Mouse (Mus musculus): ENCODE data around the gene B3gntl1. TPM values are rescaled to one million over a fixed set of nuclear protein-coding genes. Genes with fewer than 3 reads are reported as not detected.

The B3gntl1 gene
- 6.0 TPM in 2 replicates for polyA plus RNA-seq (2015; fragmentation: Nextera tagmentation; extraction: Ambion mirVana)

DNA sequence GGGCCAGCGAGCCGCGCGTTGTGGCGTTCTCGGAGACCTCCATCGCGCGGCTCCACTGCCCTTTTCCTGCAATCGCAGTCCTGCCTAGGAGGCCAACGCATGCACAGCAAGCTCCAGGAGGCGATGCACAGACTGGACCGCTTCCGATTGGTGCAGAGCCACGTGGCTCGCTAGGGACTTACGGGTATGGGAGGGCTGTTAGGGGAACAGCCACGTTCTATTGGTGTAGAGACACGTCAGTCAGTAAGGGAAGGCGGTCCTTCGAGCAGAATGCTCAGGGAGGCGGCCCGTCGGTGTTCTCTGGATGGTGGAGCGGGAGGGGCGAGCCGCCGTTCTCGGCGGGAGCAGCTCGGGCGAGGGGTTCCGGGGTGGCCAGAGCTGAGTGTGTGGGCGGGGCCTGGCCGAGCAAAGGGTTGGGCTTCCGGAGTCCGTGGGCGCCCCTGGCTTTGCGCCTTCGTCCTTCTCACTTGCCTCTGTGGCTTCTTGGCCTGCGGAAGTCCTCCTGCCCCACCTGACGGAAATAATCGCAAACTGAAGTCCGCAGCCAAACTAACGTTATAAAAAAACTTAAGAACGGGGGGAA lies at the start of gene B3gntl1:
Gene B3gntl1, minus strand, starts transcription at position 164 of the 583 bp plus-strand sequence.
- Histone ChIP-seq H3K4me1 (ENCODE audit: control insufficient read depth, insufficient read depth, low read length) (peaks cover 8% of the 10 kb centered on the region), H3K9me3 (replicated peaks; ENCODE audit: control insufficient read depth, low read length) (peaks cover 5% of the 10 kb centered on the region; the same call in 1 of the 2 replicates), H3K4me3 (ENCODE audit: low read length) (peak within 1 kb of the TSS; percentile 64), H3K4me2 (ENCODE audit: low read depth, low read length) (peak within 1 kb of the TSS; percentile 70), H3K9ac (ENCODE audit: low read length) (peak within 1 kb of the TSS; percentile 75), H3K27me3 (ENCODE audit: control insufficient read depth, insufficient read depth, low read length) (no peaks in the 10 kb centered on the region), H3K36me3 (ENCODE audit: control insufficient read depth, insufficient read depth) (peaks cover 6% of the 10 kb centered on the region), H3K27ac (ENCODE audit: low read length) (peak within 1 kb of the TSS; percentile 91)
- ATAC-seq (replicated peaks; ENCODE audit: extremely low read depth, insufficient read depth, low FRiP score) = peak; percentile 100
- under 1% methylated on average over 46 of the region's 46 CpGs for WGBS

DNA sequence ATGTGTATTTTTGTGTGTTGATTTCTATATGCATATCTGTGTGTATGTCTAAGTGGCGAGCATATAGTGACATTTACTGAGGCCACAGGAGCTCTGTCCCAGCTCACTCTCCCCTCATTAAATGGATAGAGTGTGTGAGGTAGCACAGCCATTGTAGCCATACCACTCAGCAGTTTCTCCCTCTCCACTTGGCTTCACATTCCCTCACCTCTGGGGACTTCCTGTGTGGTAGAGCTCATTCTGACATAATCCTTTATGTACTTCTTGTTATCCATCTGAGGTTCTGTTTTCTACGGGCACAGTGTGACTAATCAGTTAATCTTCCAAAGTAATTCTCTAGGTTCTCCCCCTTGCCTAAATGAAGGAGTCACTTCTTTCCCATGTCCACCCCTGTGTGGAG lies 49.5 kb upstream of the B3gntl1 start:
- 72% methylated on average over 2 of the region's 2 CpGs for WGBS
- H3K36me3 ChIP-seq (ENCODE audit: control insufficient read depth, insufficient read depth) = 0 out of 2 replicates have a peak, but pooled peaks cover 2% of the 10 kb centered on the region
- H3K9me3 ChIP-seq (replicated peaks; ENCODE audit: control insufficient read depth, low read length) = no peaks in the 10 kb centered on the region
- H3K27me3 ChIP-seq (ENCODE audit: control insufficient read depth, insufficient read depth, low read length) = no peaks in the 10 kb centered on the region
- no peak overlapping the region for H3K27ac ChIP-seq (ENCODE audit: low read length)
- H3K4me3 ChIP-seq (ENCODE audit: low read length) = no peak overlapping the region
- no peak overlapping the region for H3K4me2 ChIP-seq (ENCODE audit: low read depth, low read length)
- no peak for ATAC-seq (replicated peaks; ENCODE audit: extremely low read depth, insufficient read depth, low FRiP score)
- no peak overlapping the region for H3K9ac ChIP-seq (ENCODE audit: low read length)
- no peaks in the 10 kb centered on the region for H3K4me1 ChIP-seq (ENCODE audit: control insufficient read depth, insufficient read depth, low read length)

DNA sequence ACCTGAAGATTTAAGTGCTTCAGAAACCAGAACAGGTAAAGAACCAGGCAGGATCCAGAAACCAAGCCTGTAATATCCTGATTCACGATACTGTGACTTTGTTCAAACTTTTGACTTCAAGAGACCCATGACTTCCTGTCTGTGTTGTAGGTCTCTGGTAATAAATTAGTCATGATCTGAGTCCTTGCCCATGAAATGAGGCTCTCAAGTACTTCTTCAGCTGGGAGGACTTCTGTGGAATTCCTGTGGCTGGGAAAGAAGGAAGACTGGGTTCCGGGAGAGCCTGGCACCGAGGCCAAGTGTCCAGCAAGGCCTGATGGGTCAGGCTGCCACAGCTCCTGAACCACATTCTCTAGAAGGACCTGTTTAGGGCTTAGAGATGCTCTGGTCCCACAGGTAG lies 47.8 kb upstream of the B3gntl1 start:
- no peaks in the 10 kb centered on the region for H3K9me3 ChIP-seq (replicated peaks; ENCODE audit: control insufficient read depth, low read length)
- no peak for ATAC-seq (replicated peaks; ENCODE audit: extremely low read depth, insufficient read depth, low FRiP score)
- H3K27ac ChIP-seq (ENCODE audit: low read length) = no peak overlapping the region
- H3K36me3 ChIP-seq (ENCODE audit: control insufficient read depth, insufficient read depth) = peaks cover 14% of the 10 kb centered on the region
- H3K27me3 ChIP-seq (ENCODE audit: control insufficient read depth, insufficient read depth, low read length) = no peaks in the 10 kb centered on the region
- no peaks in the 10 kb centered on the region for H3K4me1 ChIP-seq (ENCODE audit: control insufficient read depth, insufficient read depth, low read length)
- WGBS = 70% methylated on average over 3 of the region's 3 CpGs
- H3K4me3 ChIP-seq (ENCODE audit: low read length) = no peak overlapping the region
- no peak overlapping the region for H3K4me2 ChIP-seq (ENCODE audit: low read depth, low read length)
- no peak overlapping the region for H3K9ac ChIP-seq (ENCODE audit: low read length)

DNA sequence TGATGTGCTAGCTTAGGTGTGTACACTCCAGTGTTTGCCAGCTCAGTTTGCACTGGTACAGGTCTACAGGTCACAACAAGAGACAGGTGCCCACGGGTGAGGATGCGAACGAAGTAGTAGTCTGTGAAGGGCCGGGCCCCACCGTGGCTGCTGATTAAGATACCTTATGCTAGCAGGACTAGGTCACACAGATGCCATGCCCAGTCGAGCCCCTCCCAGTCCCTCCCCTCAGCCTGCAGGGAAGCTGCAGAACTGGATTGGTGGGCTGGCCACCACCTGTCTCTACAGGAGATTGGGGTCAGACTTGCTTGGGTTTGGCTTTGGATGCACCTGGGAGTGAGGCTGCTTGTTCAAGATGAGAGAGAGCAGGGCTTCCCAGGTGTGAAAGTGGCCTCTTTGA lies 44.8 kb upstream of the B3gntl1 start:
- WGBS = 60% methylated on average over 6 of the region's 6 CpGs
- Histone ChIP-seq H3K27me3 (ENCODE audit: control insufficient read depth, insufficient read depth, low read length) (no peaks in the 10 kb centered on the region), H3K36me3 (ENCODE audit: control insufficient read depth, insufficient read depth) (peaks cover 23% of the 10 kb centered on the region), H3K4me1 (ENCODE audit: control insufficient read depth, insufficient read depth, low read length) (no peaks in the 10 kb centered on the region), H3K4me3 (ENCODE audit: low read length) (no peak overlapping the region), H3K9ac (ENCODE audit: low read length) (no peak overlapping the region), H3K4me2 (ENCODE audit: low read depth, low read length) (no peak overlapping the region), H3K27ac (ENCODE audit: low read length) (no peak overlapping the region), H3K9me3 (replicated peaks; ENCODE audit: control insufficient read depth, low read length) (no peaks in the 10 kb centered on the region)
- ATAC-seq (replicated peaks; ENCODE audit: extremely low read depth, insufficient read depth, low FRiP score) = no peak

DNA sequence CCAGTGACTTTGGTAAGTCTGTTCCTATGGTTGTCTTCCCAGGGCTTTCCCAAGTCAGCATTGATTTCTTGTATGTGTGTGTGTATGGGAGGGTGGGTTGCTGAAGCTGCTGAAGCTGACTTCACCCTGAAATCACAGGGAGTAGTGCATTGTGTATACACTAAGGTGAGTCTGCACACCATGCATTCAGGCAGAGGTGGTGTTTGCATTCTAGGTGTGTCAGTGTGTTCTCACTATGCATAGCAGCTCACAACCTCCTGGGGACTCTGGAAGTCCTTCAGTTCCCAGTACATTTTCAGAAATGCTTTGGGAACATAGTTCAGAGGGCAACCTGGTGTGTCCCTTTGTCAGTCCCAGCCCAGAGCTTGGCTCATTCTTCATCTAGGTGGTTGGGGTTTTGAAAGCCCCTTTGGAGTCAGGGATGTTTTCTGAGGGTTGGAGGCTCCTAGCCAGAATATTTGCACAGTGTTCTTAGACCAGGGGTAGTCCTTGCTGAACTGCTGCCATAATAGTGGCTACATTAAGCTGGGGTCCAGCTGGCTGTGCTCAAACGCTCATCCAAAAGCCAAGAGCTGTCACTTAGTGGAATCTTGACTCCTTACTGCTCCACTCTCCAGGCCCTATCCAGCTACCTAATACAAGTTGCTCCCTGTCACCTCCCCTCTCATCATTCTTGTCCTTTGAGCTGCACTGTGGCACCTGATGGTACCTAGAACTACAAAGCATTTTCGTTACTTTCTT lies 42.0 kb upstream of the B3gntl1 start:
- 76% methylated on average over 2 of the region's 2 CpGs for WGBS
- Histone ChIP-seq H3K4me3 (ENCODE audit: low read length) (no peak overlapping the region), H3K27me3 (ENCODE audit: control insufficient read depth, insufficient read depth, low read length) (no peaks in the 10 kb centered on the region), H3K4me2 (ENCODE audit: low read depth, low read length) (no peak overlapping the region), H3K4me1 (ENCODE audit: control insufficient read depth, insufficient read depth, low read length) (no peaks in the 10 kb centered on the region), H3K27ac (ENCODE audit: low read length) (no peak overlapping the region), H3K9ac (ENCODE audit: low read length) (no peak overlapping the region), H3K9me3 (replicated peaks; ENCODE audit: control insufficient read depth, low read length) (no peaks in the 10 kb centered on the region), H3K36me3 (ENCODE audit: control insufficient read depth, insufficient read depth) (peaks cover 23% of the 10 kb centered on the region)
- ATAC-seq (replicated peaks; ENCODE audit: extremely low read depth, insufficient read depth, low FRiP score) = no peak

DNA sequence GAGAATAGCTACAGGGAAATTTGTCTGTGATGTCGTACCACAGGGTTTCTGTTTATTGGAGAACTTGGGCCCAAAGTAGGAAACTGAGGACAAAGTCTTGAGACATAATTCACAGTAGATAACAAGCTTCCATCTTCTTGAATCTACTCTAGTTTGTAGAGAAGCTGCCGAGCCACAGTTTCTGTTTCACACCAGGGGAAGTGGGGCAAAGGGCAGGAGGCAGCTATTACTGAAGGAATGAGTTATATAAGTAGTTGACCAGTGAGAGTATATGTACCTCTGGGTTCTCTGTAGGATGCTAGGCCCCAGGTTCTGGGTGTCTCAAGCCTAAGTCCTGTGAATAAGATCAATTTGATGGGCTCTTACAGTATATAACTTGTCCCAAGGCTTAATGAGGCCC lies 40.6 kb upstream of the B3gntl1 start:
- no peak overlapping the region for H3K4me3 ChIP-seq (ENCODE audit: low read length)
- no peaks in the 10 kb centered on the region for H3K9me3 ChIP-seq (replicated peaks; ENCODE audit: control insufficient read depth, low read length)
- no peak overlapping the region for H3K4me2 ChIP-seq (ENCODE audit: low read depth, low read length)
- H3K4me1 ChIP-seq (ENCODE audit: control insufficient read depth, insufficient read depth, low read length) = no peaks in the 10 kb centered on the region
- no peak overlapping the region for H3K9ac ChIP-seq (ENCODE audit: low read length)
- no peak for ATAC-seq (replicated peaks; ENCODE audit: extremely low read depth, insufficient read depth, low FRiP score)
- no peak overlapping the region for H3K27ac ChIP-seq (ENCODE audit: low read length)
- H3K36me3 ChIP-seq (ENCODE audit: control insufficient read depth, insufficient read depth) = peaks cover 23% of the 10 kb centered on the region
- WGBS = 84% methylated on average over 2 of the region's 2 CpGs
- H3K27me3 ChIP-seq (ENCODE audit: control insufficient read depth, insufficient read depth, low read length) = no peaks in the 10 kb centered on the region

DNA sequence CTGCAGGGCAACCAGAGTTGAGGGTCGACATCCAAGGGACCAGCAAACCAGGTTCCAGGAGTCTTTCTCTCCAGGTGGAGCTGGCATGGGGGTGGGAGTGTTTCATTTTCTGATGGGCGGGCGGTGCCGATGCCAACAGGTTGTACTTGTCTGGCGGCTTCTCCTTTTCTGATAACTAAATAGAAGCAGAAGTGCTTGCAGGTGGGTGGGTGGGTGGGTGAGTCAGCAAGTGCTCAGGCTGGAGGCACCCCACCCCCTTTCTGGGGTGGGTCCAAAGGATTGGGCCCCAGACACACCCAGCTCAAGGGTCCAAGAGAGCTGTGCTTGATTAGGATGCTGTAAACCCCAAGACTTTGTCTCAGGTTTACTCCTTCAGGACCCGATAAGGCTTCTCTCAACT lies 40.0 kb upstream of the B3gntl1 start:
- Histone ChIP-seq H3K36me3 (ENCODE audit: control insufficient read depth, insufficient read depth) (peaks cover 21% of the 10 kb centered on the region), H3K27ac (ENCODE audit: low read length) (no peak overlapping the region), H3K9me3 (replicated peaks; ENCODE audit: control insufficient read depth, low read length) (no peaks in the 10 kb centered on the region), H3K27me3 (ENCODE audit: control insufficient read depth, insufficient read depth, low read length) (no peaks in the 10 kb centered on the region), H3K9ac (ENCODE audit: low read length) (no peak overlapping the region), H3K4me3 (ENCODE audit: low read length) (no peak overlapping the region), H3K4me2 (ENCODE audit: low read depth, low read length) (no peak overlapping the region), H3K4me1 (ENCODE audit: control insufficient read depth, insufficient read depth, low read length) (no peaks in the 10 kb centered on the region)
- 87% methylated on average over 6 of the region's 6 CpGs for WGBS
- no peak for ATAC-seq (replicated peaks; ENCODE audit: extremely low read depth, insufficient read depth, low FRiP score)

DNA sequence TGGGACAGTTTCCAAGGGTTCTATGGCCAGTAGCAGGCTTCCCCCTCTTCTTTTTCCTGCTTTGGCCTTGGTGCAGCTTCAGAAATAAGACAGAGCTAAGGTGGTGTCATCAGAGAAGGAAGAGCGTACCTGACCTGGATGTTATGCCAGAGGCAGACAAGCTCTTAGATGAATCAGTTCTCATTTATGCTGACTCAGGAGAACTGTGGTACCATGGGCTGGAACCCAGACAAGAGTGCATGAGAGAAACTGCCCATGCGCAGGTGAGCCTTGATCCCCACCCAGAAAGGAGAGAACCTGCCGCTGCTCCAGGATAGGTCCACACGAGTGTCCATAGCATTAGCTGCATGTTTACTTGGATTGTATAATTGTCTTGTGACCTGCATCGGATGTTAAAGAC lies 37.3 kb upstream of the B3gntl1 start:
- ATAC-seq (replicated peaks; ENCODE audit: extremely low read depth, insufficient read depth, low FRiP score) = no peak
- Histone ChIP-seq H3K4me1 (ENCODE audit: control insufficient read depth, insufficient read depth, low read length) (0 out of 2 replicates have a peak, but pooled peaks cover 6% of the 10 kb centered on the region), H3K27ac (ENCODE audit: low read length) (no peak overlapping the region), H3K9ac (ENCODE audit: low read length) (no peak overlapping the region), H3K4me2 (ENCODE audit: low read depth, low read length) (no peak overlapping the region), H3K4me3 (ENCODE audit: low read length) (no peak overlapping the region), H3K36me3 (ENCODE audit: control insufficient read depth, insufficient read depth) (0 out of 2 replicates have a peak, but pooled peaks cover 5% of the 10 kb centered on the region), H3K9me3 (replicated peaks; ENCODE audit: control insufficient read depth, low read length) (no peaks in the 10 kb centered on the region), H3K27me3 (ENCODE audit: control insufficient read depth, insufficient read depth, low read length) (no peaks in the 10 kb centered on the region)
- WGBS = 95% methylated on average over 5 of the region's 5 CpGs

DNA sequence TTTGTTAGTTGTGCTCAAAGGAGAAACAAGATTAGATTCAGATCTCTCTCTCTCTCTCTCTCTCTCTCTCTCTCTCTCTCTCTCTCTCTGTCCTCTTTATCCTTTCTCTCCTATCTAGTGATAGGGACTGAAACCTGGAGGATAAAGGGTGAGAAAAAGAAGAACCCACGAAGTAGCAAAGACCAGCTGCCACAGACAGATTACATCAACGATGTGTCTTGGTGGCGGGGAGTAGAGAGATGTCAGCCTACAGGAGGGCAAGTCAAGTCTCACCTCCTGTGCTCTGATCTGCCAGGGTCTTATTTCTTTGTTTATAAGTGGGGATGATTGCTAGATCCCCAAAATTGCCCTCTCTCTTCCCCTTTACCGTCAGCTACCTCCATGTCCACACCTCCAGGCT lies 36.3 kb upstream of the B3gntl1 start:
- no peaks in the 10 kb centered on the region for H3K9me3 ChIP-seq (replicated peaks; ENCODE audit: control insufficient read depth, low read length)
- H3K9ac ChIP-seq (ENCODE audit: low read length) = no peak overlapping the region
- no peak overlapping the region for H3K27ac ChIP-seq (ENCODE audit: low read length)
- H3K4me1 ChIP-seq (ENCODE audit: control insufficient read depth, insufficient read depth, low read length) = 0 out of 2 replicates have a peak, but pooled peaks cover 6% of the 10 kb centered on the region
- no peak for ATAC-seq (replicated peaks; ENCODE audit: extremely low read depth, insufficient read depth, low FRiP score)
- H3K4me2 ChIP-seq (ENCODE audit: low read depth, low read length) = no peak overlapping the region
- H3K4me3 ChIP-seq (ENCODE audit: low read length) = no peak overlapping the region
- H3K36me3 ChIP-seq (ENCODE audit: control insufficient read depth, insufficient read depth) = no peaks in the 10 kb centered on the region
- 56% methylated on average over 4 of the region's 4 CpGs for WGBS
- H3K27me3 ChIP-seq (ENCODE audit: control insufficient read depth, insufficient read depth, low read length) = 0 out of 2 replicates have a peak, but pooled peaks cover 1% of the 10 kb centered on the region
